Mouse (Mus musculus) left cerebral cortex, adult 2 months (tissue): ENCODE measurements around the gene Ampd2. TPM values are rescaled to one million over a fixed set of nuclear protein-coding genes. Genes with fewer than 3 reads are reported as not detected.

Source experiments
- DNase-seq, 2 experiments: peaks; one replicate each; pipeline ENCODE4 v3.0.0; 2021 to 2022; ENCODE audit warnings: low spot score in 2 of 2, mixed read lengths in 1 of 2; ENCODE audit errors: extremely low spot score in 1 of 2
- H3K27ac ChIP-seq: fragments of 200-600 bp; 2 replicates; pipeline ENCODE4 v1.8.1; 2022
- H3K4me3 ChIP-seq: fragments of 200-600 bp; 2 replicates; pipeline ENCODE4 v1.8.1; 2022
- CTCF ChIP-seq: fragments of 200-600 bp; IDR thresholded peaks from 2 replicates; pipeline ENCODE4 v1.8.1; 2022; ENCODE audit warnings: antibody characterized with exemption, mild to moderate bottlenecking, moderate library complexity
- intact Hi-C: fragments of 180-260 bp; cut with DNase I; formaldehyde crosslinking; loops from one replicate; pipeline ENCODE4 v1.15.1; 2025
- total RNA-seq, 2 experiments: library from RNA; stranded (reverse); gene quantifications; 2 replicates each; pipeline ENCODE4 v1.2.3; 2021

The Ampd2 gene
- total RNA-seq, 2 experiments from 2014 or later: 58.8 to 61.4 TPM

DNA sequence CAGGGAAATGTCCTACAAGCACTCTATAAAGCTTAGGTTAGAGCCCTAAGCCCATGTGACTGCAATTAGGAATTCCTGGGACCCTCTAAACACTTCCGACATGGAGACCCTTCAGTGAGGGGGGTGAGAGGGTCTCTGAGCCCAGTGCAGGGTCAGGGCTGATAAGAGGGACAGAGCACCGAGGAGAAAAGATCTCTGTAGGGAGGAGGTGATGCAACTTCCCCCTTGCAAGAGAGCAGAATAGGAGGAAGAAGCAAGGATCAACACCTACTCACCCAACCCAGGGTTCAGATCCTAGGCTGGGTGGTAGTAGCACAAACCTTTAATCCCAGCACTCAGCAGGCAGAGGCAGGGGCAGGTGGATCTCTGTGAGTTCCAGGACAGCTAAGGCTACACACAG, 3.3 kb downstream of the Ampd2 start:
- intact Hi-C loops: no loop called here
- Histone ChIP-seq H3K4me3 (no peak overlapping the region), H3K27ac (no peak overlapping the region)
- DNase-seq: no peak
- no peak for TF ChIP-seq CTCF

DNA sequence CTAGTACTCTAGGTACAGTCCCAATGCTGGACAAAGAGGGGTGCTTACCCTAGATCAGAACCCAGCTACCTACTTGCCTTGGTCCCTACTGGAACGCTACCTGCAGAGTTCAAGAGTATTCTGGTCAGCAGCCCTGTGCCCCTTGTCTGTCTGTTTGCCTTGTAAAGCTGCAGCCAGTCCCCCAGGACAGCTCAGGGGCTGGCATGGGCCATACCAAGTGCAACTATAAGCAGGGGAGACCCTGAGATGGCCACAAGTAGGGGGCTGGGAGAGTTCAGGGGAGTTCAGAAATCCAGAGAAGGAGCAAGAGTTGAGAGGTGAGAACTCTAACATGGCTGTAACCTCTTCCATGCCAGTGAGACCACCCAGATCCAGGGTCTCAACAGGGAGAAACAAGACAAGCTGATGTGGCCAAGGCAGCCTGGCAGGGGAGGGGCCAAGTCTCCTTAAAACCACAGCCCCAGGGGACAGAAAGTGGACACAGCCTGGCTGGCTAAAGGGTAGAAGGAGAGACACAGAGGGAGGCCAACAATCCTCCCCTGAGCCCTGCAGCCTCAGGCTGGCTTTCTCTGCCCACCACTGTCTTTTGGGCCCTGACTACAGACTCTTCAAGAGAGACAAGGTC, 4.1 kb downstream of the Ampd2 start:
- Histone ChIP-seq H3K4me3 (no peak overlapping the region), H3K27ac (0 out of 2 replicates have a peak overlapping the region, but pooled peaks have one; percentile 11)
- no peak for TF ChIP-seq CTCF
- intact Hi-C loops: no loop called here
- no peak for DNase-seq

DNA sequence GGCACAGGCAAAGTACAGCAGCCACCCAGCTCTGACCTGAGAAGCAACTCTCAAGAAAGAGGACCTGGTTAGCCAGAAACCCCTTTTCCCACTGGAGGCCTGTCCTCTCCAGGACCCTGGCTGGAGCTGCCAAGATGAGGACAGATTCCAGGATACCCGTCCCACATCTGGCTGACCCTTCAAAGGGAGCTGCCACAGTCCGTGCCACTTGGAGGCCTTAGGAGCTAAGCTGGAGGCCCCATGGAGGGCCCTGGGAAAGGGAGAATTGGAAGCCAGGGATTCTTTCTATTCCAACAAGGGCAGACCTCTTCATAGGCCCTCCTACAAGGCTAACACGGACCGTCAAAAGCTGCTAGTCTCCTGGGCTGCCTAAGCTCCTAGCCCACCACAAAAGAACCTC, 4.8 kb downstream of the Ampd2 start:
- intact Hi-C loops: no loop called here

DNA sequence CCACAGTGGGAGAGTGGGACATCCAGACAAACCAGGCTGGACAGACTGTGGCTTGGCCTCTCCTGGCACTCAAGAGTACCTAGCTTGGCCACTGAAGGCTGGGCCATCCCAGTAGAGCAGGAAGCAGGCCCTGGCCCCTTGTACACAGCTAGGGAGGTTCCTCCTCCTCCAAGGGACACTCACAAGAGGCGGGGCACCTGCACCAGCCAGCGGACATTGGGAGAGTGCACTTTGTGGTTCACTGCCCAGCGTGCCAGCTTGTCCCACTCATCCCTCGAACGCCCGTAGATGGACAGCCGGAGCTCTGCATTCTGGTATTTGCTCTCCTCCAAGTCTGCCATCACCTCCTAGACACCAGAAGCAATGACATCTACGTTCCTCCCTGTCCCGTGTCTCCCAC, 9.6 kb downstream of the Ampd2 start:
- no peak for TF ChIP-seq CTCF
- intact Hi-C loops: no loop called here
- no peak overlapping the region for H3K4me3 ChIP-seq
- no peak for DNase-seq
- H3K27ac ChIP-seq: no peak overlapping the region

More for the DNA sequence above, 4.8 kb downstream of the Ampd2 start:
- TF ChIP-seq CTCF: no peak
- DNase-seq: no peak
- Histone ChIP-seq H3K27ac (0 out of 2 replicates have a peak overlapping the region, but pooled peaks have one; percentile 11), H3K4me3 (no peak overlapping the region)

DNA sequence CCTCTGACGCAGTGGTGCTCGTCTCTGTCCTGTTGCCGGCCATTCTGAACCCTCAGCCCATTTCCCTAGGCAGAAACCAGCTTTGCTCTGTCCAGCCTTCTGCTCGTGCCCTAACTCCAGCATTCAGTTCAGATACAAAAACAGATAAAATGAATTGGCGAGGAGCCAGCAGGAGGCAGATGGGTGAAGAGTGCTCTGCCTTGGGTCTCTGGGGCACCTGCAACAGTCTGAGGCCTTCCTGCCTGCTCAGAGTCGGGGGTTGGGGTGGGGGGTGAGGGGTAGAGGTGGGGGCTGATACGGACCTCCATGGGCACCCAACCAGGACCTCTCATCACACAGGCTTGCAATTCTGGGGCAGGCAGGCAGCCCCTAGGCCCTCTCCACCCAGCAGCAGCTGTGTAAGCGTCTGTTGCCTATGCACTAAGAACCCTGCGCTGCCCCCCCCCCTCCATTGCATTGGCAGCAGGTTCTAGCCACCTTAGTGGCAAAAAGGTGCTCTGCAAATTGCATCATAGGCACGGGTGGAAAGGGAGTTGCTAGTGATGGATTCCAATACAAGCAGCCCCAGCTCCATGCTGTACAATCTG, 13.4 kb downstream of the Ampd2 start:
- Histone ChIP-seq H3K27ac (no peak overlapping the region), H3K4me3 (no peak overlapping the region)
- intact Hi-C loops: no loop called here
- no peak for DNase-seq
- no peak for TF ChIP-seq CTCF

DNA sequence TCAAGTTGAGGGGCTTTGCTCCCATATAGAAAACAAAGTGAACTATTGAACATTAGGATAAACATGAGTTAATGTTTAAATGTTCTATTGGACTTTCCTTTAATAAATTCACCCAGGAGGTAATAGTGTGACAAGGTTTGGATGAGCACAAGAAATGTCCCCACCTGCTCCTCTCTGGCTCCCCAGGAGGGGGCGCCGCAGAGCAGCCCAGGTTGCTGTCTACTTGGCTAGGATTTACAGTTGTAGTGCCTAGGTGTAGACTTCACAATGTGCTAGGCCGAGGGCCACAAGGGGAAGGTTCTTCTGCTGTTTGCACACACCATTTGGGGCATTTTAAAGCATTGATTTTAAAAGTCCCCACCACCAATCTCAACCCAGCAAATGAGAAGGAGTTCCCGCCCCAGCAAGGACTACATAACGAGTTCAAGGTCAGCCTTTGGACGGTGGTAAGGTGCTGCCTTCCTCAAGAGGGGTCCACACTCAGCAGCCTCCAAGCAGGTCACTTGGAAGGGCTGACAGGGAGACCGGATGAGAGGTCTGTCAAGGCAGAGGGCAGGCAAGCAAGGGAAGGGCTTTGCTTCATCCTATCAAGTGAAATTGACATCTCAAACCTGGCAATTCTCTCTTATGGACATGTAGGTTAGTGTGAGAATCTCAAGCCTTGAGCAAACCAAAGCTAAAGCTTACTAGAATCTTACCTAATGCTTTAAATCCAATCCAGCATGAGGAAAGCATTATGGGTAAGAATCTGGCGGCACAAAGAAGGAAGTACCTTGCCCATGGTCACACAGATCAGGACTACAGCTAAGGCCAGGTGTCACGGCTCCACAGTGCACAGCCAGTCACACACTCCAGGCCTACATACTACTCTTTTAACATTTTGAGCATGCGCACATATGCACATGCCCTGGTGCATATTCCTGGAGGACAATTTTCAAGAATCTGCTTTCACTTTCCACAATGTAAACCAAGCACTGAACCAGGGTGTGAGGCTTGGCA, 15.9 kb downstream of the Ampd2 start:
- Histone ChIP-seq H3K27ac (no peak overlapping the region), H3K4me3 (no peak overlapping the region)
- TF ChIP-seq CTCF: peak; percentile 96
- DNase-seq: peak; percentile 58 to 73
- intact Hi-C loops: loop anchor here (1.0 kb wide), 1 partner anchor 78 kb away; no protein-coding TSS in a partner anchor

DNA sequence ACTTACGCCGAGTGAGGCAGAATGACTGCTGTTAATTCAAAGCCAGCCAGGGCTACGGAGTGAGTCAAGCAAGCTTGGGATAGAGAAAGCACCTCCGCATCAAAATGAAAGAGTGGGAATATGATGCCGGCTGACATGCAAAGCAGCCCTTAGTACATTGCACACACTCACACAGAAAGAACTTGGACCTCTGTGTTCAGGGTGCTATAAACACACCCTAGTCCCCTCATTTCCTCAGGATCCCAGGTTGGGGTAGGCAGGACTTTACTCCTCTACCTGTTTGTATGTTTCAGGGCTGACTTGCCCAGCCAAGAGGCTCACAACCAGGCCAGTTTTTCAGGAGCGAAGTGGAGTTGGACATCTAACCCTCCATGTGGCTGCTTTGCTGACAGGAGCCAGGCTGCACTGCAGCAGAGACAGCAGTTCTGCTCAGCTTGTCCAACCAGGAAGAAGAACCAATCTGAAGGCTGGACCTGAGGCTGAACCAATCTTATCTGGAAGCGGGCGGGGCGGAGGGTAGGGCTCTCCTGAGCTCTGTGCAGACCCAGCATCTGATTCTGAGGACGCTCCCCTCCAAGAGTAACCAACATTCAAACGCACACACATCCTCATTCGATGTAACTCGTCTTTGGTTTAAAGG, 17.1 kb downstream of the Ampd2 start:
- no peak for DNase-seq
- no peak overlapping the region for H3K27ac ChIP-seq
- H3K4me3 ChIP-seq: no peak overlapping the region
- no peak for TF ChIP-seq CTCF
- intact Hi-C loops: no loop called here

DNA sequence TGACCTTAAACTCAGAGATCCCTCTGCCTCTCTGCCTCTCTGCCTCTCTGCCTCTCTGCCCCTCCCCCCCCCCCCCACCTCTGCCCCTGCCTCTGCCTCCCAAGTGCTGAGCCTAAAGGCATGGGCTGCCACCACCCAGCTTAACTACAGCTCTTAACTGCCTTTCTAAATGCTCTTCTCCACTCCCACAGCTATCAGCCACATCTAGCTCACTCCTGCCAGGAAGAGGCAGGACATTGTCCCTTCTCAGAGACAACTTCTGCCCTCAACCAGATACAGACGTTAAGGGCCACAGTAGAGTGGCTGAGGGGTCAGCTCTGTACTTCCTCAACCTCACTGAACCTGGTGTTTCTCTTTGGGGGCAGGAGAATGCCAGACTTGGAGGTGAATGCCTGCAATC, 17.6 kb downstream of the Ampd2 start:
- Histone ChIP-seq H3K4me3 (no peak overlapping the region), H3K27ac (no peak overlapping the region)
- no peak for TF ChIP-seq CTCF
- DNase-seq: no peak
- intact Hi-C loops: no loop called here

DNA sequence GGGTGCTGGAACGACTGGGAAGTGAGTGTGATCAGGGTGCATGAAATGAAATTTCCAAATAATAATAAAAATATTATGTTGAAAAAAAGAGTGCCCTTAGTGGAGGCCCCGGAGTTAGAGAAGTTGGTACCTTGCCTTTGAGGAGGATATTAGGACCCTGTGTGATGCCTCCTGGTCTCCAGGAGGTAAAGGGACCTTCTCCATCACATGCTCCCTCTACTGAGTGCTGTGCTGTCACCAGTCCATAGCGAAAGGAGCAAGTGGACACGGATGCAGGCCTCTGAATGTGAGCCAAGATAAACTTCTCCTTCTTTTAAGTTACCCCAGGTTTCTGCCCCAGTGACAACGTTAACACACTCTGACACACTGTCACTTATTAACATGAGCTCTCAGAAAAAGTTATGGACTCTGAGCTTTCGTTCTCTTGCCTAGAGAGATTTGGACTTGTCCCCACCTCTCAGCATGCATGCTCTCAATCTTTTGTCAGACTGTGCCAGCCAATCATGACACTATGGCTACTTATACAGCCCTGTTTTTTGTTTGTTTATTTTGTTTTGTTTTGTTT, 19.0 kb downstream of the Ampd2 start:
- no peak overlapping the region for H3K27ac ChIP-seq
- DNase-seq: no peak
- intact Hi-C loops: no loop called here
- no peak overlapping the region for H3K4me3 ChIP-seq
- TF ChIP-seq CTCF: no peak

DNA sequence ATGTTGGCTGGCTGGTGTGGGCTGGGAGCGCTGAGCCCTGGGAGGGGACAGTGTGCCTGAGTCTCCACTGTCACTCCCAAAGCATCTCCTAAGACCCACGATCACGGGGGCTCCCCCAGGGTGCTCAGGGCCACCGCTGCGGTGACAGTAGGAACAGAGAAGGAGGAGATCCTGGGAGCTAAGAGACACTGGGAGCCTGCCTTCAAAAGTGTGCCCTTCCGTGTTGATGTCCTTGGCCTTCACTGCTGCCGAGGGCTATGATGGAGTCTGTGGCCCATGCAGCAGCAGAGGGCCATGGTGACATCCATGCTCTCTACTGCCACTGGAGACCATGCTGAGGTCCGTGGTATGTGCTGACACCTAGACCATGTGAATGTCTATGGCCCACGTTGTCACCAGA, 20.9 kb downstream of the Ampd2 start:
- TF ChIP-seq CTCF: no peak
- no peak for DNase-seq
- no peak overlapping the region for H3K27ac ChIP-seq
- intact Hi-C loops: no loop called here
- no peak overlapping the region for H3K4me3 ChIP-seq

DNA sequence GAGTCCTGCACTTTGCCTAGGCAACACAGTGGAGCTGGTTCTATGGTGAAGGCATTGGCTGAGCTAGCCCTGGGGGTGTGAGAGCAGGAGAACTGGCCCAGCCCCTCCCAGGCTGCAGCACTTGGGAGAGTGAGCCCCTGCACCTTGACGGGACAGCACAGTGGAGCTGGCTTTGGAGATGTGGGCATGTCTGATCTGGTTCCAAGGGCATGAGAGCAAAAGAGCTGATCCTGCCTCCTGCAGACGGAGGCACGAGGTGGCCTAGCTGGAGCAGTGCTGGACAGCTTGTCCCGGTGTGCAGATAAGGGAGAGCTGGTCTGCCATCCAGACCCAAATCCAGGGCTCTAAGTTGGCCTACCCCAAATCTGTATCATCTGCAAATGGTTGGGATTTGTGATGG, 21.8 kb downstream of the Ampd2 start:
- DNase-seq: no peak
- intact Hi-C loops: loop anchor here (5.0 kb wide), 3 partner anchors 112 to 367 kb away; partner anchors contain the start of gene Ahcyl1
- Histone ChIP-seq H3K4me3 (no peak overlapping the region), H3K27ac (no peak overlapping the region)
- TF ChIP-seq CTCF: no peak
